Mouse (Mus musculus) left cerebral cortex, postnatal 14 days (tissue): ENCODE data around the gene Olfr951. TPM values are rescaled to one million over a fixed set of nuclear protein-coding genes. Genes with fewer than 3 reads are reported as not detected.

Experiments used
- DNase-seq, 2 experiments: peaks; one replicate each; pipeline ENCODE4 v3.0.0; 2021 to 2022; ENCODE audit warnings: low spot score in 2 of 2, mixed read lengths in 1 of 2
- intact Hi-C: fragments of 180-260 bp; cut with DNase I; formaldehyde crosslinking; loops from one replicate; pipeline ENCODE4 v1.15.1; 2025
- long read RNA-seq, 2 experiments: library from polyadenylated mRNA; stranded (forward); transcript quantifications; one replicate each; pipeline ENCODE4 v2.0.0; 2021
- total RNA-seq, 2 experiments: library from RNA; stranded (reverse); gene quantifications; 2 replicates each; pipeline ENCODE4 v1.2.3; 2021

Olfr951 gene
- not detected for total RNA-seq
- long read RNA-seq, experiment 1, result 0 reads
- long read RNA-seq, experiment 2, result 0 reads

- DNase-seq, result no peak
- intact Hi-C loops, result no loop called here
Observed at GRCm38 (mm10) chr9:39387110-39387509, at the start of gene Olfr951. Gene Olfr951, plus strand, starts transcription at chr9:39387410.

GRCm38 (mm10) chr9:39427048-39427447, 39.8 kb downstream of the Olfr951 start, which contains the start of gene Olfr952:
Gene Olfr952, minus strand, starts transcription at chr9:39427148.
- no peak for DNase-seq
- intact Hi-C loops, result no loop called here

Other genes starting within 250 kb of the Olfr951 start
- not detected for gene Olfr943, start 221.1 kb upstream of the Olfr951 start, total RNA-seq
- gene Olfr944, start 185.5 kb upstream of the Olfr951 start, total RNA-seq, result not detected
- not detected for gene Olfr1537, start 137.4 kb upstream of the Olfr951 start, total RNA-seq
- not detected for gene Olfr945, start 110.6 kb upstream of the Olfr951 start, total RNA-seq
- not detected for gene Olfr948, start 61.4 kb upstream of the Olfr951 start, total RNA-seq
- gene Olfr952, start 39.7 kb downstream of the Olfr951 start, total RNA-seq, result not detected
- gene Olfr954, start 69.3 kb downstream of the Olfr951 start, total RNA-seq, result not detected
- not detected for gene Olfr955, start 84.5 kb downstream of the Olfr951 start, total RNA-seq
- gene Olfr44, start 106.6 kb downstream of the Olfr951 start, total RNA-seq, result not detected
- gene Olfr957, start 128.4 kb downstream of the Olfr951 start, total RNA-seq, result not detected
- gene Olfr958, start 166.6 kb downstream of the Olfr951 start, total RNA-seq, result not detected
- not detected for gene Olfr959, start 188.2 kb downstream of the Olfr951 start, total RNA-seq
- 10 to 100 TPM in 1 of 2 experiments, 1 to 10 TPM in 1; 6.5 to 13.9 TPM for gene AW551984, start 217.0 kb downstream of the Olfr951 start, total RNA-seq
- not detected for gene Olfr148, start 223.2 kb downstream of the Olfr951 start, total RNA-seq
- gene Olfr960, start 234.0 kb downstream of the Olfr951 start, total RNA-seq, result not detected